Mouse (Mus musculus) duodenum, adult 2 months (tissue): ENCODE measurements around the gene Pdcl3. TPM values are rescaled to one million over a fixed set of nuclear protein-coding genes. Genes with fewer than 3 reads are reported as not detected.

Source experiments
- polyA plus RNA-seq: library from polyadenylated mRNA; depleted of rRNA; stranded (reverse); fragments of >200 nt; gene quantifications from 2 replicates; pipeline ENCODE4 v1.2.3, GENCODE M21; 2012; ENCODE audit warnings: low replicate concordance; rRNA removed

Pdcl3 gene
- polyA plus RNA-seq, result 15.6 and 25.0 TPM in 2 replicates

GRCm38 (mm10) chr1:38985308-38985707 is at the start of gene Pdcl3:
Gene Pdcl3, plus strand, starts transcription at chr1:38985608.

GRCm38 (mm10) chr1:38938849-38939248 is 46.6 kb upstream of the Pdcl3 start, which contains the start of gene Nms:
Gene Nms, plus strand, starts transcription at chr1:38939149.

Other genes starting within 250 kb of the Pdcl3 start
- 0.08 and 0.16 TPM in 2 replicates for gene Lonrf2, start 148.9 kb upstream of the Pdcl3 start, polyA plus RNA-seq
- gene Chst10, start 87.4 kb upstream of the Pdcl3 start, polyA plus RNA-seq, result 0.15 and 0.27 TPM in 2 replicates
- gene Nms, start 46.5 kb upstream of the Pdcl3 start, polyA plus RNA-seq, result not detected in 2 replicates
- gene Npas2, start 208.1 kb downstream of the Pdcl3 start, polyA plus RNA-seq, result 37.1 and 37.3 TPM in 2 replicates